Mouse (Mus musculus) right cerebral cortex, postnatal 36 days (tissue): ENCODE data around the gene Myo1e.

Experiments
- DNase-seq, 2 experiments: peaks; one replicate each; pipeline ENCODE4 v3.0.0; 2022; ENCODE audit warnings: low spot score in 2 of 2, mixed read lengths in 1 of 2

The Myo1e gene

GRCm38 (mm10) chr9:70207151-70207831, at the start of gene Myo1e:
Gene Myo1e (plus strand): TSS chr9:70207350.
- DNase-seq: peak; percentile 88 to 94

- DNase-seq: peak; percentile 45 to 58
Observed at GRCm38 (mm10) chr9:70160071-70160470, 47.1 kb upstream of the Myo1e start.

- no peak for DNase-seq
Observed at GRCm38 (mm10) chr9:70168973-70169372, 38.2 kb upstream of the Myo1e start.

GRCm38 (mm10) chr9:70174291-70174848, 32.8 kb upstream of the Myo1e start:
- DNase-seq: no peak

- no peak for DNase-seq
Observed at GRCm38 (mm10) chr9:70174896-70175295, 32.3 kb upstream of the Myo1e start.

- no peak for DNase-seq
Observed at GRCm38 (mm10) chr9:70176291-70176690, 30.9 kb upstream of the Myo1e start.

GRCm38 (mm10) chr9:70181719-70182118, 25.4 kb upstream of the Myo1e start:
- DNase-seq: no peak

- DNase-seq: no peak
Observed at GRCm38 (mm10) chr9:70182639-70183038, 24.5 kb upstream of the Myo1e start.

- DNase-seq: no peak
Observed at GRCm38 (mm10) chr9:70192336-70192735, 14.8 kb upstream of the Myo1e start.

GRCm38 (mm10) chr9:70194622-70195021, 12.5 kb upstream of the Myo1e start:
- DNase-seq: no peak

- no peak for DNase-seq
Observed at GRCm38 (mm10) chr9:70196956-70197659, 10.0 kb upstream of the Myo1e start.

- no peak for DNase-seq
Observed at GRCm38 (mm10) chr9:70197992-70198391, 9.2 kb upstream of the Myo1e start.

- no peak for DNase-seq
Observed at GRCm38 (mm10) chr9:70202753-70203152, 4.4 kb upstream of the Myo1e start.

GRCm38 (mm10) chr9:70203267-70204076, 3.7 kb upstream of the Myo1e start:
- no peak for DNase-seq

GRCm38 (mm10) chr9:70207981-70208521, 901 bp downstream of the Myo1e start:
- DNase-seq: no peak

GRCm38 (mm10) chr9:70208751-70209150, 1.6 kb downstream of the Myo1e start:
- no peak for DNase-seq

GRCm38 (mm10) chr9:70209296-70210049, 2.3 kb downstream of the Myo1e start:
- DNase-seq: no peak

GRCm38 (mm10) chr9:70211638-70212037, 4.5 kb downstream of the Myo1e start:
- no peak for DNase-seq

- DNase-seq: no peak
Observed at GRCm38 (mm10) chr9:70216517-70216916, 9.4 kb downstream of the Myo1e start.

GRCm38 (mm10) chr9:70219295-70219931, 12.3 kb downstream of the Myo1e start:
- no peak for DNase-seq
